Mouse (Mus musculus): ENCODE results near the gene Vmo1.

Vmo1 gene

DNA sequence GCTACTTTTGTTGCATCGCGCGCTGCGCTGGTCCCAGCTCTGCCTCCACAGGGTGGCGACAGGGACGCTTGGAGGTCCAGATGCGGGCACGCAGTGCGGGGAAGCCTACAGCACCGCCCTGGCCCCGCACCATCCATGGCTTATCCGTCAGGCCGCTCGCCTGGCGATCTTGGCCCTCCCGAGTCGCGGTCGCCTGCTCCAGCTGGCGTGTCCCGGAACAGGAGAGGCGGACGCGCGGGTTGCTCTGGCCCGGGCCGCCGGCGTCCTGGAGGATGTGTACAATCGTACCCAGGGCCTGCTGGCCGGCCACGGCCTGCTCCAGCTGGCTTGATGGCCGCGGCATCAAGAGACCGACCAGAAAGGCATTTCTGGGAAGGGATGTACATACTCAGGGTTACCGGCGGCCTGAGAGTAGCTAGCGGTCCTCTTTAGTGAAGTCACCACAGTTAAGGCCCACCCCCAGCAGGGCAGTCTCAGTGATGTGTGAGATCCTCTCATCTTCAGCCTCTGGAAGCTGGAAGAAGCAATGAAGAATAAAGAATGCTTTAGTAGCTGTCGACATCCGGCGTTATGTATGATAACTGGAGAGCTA, 5.9 kb upstream of the Vmo1 start:
- in situ Hi-C loops (cut with MboI, MseI), result loop anchor here (10.0 kb wide), 1 partner anchor 95 kb away; the partner anchor contains the start of genes 4930544D05Rik and Chrne

DNA sequence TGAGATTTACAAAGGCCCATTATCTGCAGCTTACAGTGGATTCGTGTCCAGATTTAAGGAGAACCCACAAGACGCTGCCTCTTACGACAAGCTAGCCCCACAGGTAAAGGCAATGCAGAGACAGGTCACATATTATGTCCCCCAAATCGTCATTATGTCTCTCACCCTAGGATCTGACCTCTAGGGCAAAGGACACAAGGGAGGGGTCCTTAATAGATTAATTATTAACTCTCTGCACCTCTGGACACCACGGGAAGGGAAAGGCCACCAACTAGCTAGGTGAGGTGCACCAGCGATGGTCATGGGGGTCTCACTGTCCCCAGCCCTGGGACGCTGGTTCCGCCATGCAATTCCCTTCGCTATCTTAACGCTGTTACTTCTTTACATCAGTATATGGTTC, 4.5 kb upstream of the Vmo1 start, which contains the start of gene Gltpd2:
TSS of gene Gltpd2 (plus strand) at position 274 of the 400 bp plus-strand sequence.
- in situ Hi-C loops (cut with MboI, MseI), result loop anchor here (5.0 kb wide), 1 partner anchor 238 kb away; no protein-coding TSS in a partner anchor

DNA sequence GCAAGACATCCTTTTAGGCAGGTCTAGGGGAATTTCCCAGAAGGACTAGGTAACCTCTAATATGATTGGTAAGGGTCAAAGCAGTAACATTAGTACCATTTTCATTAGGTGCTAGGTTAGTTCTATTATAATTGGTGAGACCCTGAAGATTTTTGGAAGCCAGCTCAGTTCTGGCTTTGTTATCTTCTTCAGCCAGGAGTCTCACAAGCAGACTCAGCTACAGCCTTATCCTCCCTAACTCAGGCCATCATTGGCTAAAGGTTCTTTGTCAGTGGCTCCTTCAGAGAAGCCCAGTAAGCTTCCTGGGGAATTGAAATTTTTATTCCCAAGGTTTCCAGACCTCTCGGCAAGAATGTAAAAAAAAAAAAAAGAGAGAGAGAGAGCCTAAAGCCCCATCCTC, 4.0 kb upstream of the Vmo1 start:
- in situ Hi-C loops (cut with MboI, MseI), result loop anchor here (5.0 kb wide), 1 partner anchor 239 kb away; no protein-coding TSS in a partner anchor

DNA sequence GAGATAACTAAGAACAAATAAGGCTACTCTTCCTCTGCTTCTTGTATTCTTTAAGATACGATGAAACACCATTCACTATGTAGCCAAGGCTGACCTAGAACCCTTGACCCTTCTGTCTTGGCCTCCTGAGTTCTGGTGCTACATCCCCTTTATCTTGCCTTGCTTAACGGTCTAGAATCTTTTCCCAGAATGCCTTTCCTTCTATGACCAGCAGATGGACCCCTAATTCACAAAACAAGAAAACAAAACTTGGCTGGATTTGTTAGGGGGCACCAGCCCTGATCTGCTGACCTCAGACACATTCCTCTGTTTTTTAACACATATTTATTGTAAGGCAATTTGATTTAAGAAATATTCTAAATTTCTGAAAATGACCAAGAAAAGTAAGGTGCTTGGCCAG, 1.9 kb upstream of the Vmo1 start:
- in situ Hi-C loops (cut with MboI, MseI), result loop anchor here (5.0 kb wide), 1 partner anchor 241 kb away; no protein-coding TSS in a partner anchor

DNA sequence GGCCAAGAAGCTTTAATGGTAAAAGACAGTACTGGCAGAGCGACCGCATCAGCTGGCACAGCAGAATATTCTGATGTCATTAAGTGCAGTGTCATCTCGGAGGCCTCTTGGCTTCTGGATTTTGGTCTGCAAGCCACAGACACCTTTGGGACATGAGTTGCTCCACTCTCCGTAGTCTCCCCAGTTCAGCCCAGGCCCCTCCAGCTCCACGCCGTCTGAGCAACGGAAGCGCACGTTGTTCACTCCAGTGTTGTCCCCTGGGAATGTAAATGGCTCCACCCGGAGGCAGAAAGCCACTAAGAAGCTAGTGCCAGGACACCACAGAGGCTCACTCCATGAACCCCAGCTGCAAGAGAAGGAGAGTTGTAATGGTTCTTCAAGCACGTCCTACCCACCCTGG, 896 bp downstream of the Vmo1 start:
- in situ Hi-C loops (cut with MboI, MseI), result no loop called here

DNA sequence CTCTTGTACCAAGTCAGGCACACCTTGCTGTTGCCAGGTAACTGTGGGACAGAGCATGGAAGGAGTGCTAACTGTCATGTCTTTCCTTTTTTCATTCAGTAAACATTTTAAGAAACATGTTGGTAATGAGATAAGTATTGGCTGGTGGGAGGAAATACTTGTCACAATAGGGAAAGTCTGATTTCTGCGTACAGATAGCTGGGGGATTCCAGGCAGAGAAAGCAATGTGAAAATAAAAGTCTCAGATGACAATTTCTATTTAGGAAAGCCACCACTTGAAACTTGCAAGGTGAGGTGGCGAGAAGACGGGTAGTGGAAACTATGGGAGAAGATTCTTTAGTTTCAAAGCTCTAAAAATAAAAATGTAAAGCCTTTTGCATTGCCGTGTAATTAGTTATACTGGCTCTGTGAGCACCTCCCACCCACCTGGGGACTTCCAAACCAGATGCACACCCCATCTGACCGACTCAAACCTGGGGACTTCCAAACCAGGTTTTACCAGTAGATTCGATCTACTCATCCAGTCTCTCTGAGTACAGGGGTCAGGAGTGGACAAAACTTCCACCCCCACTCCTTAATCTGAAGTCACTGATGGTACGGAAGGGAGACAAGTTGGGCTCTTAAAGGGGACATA, 1.6 kb downstream of the Vmo1 start:
- in situ Hi-C loops (cut with MboI, MseI), result no loop called here

DNA sequence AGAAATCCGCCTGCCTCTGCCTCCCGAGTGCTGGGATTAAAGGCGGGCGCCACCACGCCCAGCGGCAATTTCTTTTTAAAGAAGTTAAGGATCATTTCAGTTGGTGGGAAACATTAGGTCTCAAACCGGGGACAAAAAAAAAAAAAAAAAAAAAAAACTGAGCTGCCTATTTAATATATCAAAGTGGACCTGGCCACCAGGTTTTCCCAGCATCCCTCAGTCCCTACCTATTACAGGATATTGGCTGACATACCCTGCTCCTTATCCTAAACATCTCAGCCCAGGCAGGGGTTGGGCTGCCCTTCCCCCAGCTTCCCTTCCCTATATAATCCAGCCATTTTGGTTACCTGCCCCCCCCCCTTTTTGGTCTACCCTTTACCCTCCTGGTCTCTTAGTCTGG, 2.6 kb downstream of the Vmo1 start:
- in situ Hi-C loops (cut with MboI, MseI), result no loop called here

DNA sequence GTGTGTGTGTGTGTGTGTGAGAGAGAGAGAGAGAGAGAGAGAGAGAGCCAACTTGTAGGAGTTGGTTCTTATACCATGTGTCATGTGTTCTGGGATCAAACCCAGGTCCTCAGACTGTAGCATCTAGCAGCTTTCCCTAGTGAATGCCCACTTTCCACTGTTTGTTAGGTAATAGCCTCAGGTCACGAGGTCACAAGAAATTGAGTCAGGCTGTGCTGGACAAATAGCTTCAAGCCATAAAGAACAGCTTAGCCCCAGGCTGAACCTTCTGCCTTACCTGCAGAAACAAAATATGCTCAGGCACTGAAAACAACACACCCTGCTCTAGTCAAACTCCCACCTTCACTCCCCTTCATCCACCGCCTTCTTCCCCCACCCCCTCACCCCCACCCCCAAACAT, 3.2 kb downstream of the Vmo1 start:
- in situ Hi-C loops (cut with MboI, MseI), result no loop called here

DNA sequence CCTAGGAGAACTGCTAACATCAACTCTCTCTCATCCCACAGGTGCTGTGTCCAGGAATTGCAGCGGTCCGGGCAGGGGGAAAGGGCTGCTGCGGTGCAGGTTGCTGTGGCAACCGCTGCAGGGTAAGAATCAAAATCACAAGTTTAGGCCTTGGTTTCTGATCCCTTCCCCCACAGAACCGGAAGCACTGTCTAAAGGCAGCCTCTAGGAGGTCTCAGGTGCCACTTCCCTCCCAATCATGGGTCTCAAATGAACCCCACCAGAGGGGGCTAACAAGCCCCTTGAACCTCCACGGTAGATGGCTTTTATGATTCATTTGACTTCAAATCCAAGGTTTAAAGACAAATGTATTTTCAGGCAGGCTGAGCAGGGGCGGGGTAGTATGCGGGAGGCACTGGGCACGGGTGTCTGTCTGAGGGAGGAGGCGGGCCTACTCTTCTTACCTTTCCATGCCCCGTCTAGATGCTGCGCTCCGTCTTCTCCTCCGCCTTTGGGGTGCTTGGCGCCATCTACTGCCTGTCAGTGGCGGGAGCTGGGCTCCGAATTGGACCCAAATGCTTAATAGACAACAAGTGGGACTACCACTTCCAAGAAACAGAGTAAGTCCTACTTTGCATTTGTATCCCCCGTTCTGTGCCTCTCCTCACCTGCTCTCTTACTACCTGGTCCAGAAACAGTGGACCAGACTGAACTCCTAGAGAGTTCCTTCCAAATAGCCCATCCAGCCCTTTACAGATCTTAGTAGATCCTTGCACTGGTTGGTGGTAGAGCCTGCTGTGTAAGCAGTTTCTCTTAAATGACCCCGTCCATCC, 4.5 kb downstream of the Vmo1 start:
- in situ Hi-C loops (cut with MboI, MseI), result loop anchor here (5.0 kb wide), 1 partner anchor 78 kb away; the partner anchor contains the start of gene Arrb2

DNA sequence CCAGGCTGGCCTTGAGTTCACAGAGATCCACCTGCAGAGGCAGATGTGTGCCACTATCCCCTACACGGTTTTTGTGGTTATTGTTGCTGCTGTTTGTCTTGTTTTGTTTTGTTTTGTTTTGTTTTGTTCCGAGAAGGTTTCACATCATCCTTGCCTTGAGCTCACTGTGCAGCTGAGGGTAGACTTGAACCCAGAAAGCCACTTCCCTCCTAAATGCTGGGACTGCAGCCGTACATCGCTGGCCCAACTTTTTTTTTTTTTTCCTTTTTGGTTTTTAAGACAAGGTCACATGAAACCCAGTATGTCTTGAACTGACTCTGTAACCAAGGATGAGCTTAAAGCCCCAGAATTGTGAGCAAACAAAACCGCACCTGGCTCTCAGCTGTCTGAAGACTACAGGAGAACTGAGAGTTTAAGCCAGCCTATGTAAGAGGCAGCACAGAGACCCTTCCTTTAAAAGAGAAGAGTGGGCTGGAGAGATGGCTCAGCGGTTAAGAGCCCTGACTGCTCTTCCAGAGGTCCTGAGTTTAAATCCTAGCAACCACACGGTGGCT, 7.4 kb downstream of the Vmo1 start:
- in situ Hi-C loops (cut with MboI, MseI), result loop anchor here (5.0 kb wide), 1 partner anchor 75 kb away; the partner anchor contains the start of gene Arrb2

DNA sequence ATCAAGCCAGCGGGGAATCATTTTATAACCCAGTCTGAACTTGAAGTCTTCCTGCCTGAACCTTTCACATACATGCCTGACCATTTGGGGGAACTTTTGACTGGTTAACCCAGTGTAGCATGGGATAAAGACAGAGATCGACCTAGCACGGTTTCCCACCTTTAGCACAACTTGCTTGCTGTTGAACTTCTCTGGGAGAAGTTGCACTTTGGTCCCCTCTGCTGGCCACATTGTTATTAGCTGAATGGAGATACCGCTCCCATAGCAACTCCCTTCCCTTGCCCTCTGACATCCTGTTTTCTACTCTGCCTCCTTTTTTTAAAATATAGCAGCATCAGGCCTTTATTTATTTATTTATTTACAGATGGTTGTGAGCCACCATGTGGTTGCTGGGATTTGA, 8.0 kb downstream of the Vmo1 start:
- in situ Hi-C loops (cut with MboI, MseI), result loop anchor here (5.0 kb wide), 1 partner anchor 74 kb away; the partner anchor contains the start of gene Arrb2

DNA sequence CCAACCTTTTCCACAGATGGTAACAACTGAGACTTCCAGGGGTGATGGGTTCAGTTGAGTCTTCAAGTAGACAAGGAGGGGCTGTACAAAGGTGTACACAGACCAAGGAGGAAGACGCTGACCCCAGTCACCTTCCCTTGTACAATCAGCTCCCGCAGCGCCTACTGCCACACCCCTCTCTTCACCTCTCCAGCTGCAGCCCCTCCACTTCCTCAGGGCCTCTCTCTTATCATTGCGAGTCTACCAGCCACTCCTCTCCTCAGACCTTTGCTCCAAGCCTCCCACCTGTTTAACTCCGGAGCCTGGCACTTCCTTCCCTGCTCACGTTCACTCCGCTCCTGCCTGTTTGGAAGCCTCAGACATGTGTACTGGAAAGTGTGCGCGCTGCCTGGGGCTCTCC, 9.4 kb downstream of the Vmo1 start, which contains the start of gene Tm4sf5:
TSS of gene Tm4sf5 (plus strand) at position 275 of the 400 bp plus-strand sequence.
- in situ Hi-C loops (cut with MboI, MseI), result loop anchor here (5.0 kb wide), 2 partner anchors 73 to 93 kb away; partner anchors contain the start of genes Arrb2 and Pelp1

DNA sequence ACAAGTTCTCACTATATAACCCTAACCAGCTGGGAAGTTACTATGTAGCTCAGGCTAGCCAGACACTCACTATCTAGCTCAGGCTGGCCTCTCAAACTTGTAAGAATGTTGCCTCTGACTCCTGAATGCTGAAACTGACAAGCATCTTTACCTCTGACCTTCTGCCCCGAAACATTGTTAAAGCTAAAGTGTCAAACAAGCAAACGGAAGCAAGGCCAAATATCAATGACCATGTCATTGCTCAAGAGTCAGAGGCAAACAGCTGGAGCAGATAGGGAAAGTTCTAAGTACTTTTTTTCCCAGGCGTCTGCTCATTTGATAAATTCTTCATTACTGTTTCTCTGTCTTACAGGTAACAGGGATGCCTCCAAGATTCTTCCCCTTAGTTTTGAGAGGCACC, 12.4 kb downstream of the Vmo1 start:
- in situ Hi-C loops (cut with MboI, MseI), result loop anchor here (5.0 kb wide), 1 partner anchor 90 kb away; the partner anchor contains the start of gene Pelp1

DNA sequence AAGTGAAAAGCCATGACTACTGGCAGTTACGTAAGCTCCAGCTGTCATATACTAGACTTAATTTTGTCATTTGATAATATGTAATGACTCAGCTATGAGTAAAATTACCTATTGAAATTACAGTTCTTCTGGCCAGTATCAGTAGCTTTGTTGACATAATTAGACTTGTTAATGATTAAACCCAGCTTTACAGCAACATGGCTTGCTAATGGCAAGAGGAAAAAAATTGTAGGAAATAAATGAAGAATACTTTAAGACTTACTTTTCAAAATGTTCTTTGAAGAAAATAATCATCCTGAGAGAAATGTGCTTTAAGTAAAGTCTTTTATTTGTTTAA, 14.0 kb downstream of the Vmo1 start:
- in situ Hi-C loops (cut with MboI, MseI), result loop anchor here (5.0 kb wide), 1 partner anchor 88 kb away; the partner anchor contains the start of gene Pelp1

DNA sequence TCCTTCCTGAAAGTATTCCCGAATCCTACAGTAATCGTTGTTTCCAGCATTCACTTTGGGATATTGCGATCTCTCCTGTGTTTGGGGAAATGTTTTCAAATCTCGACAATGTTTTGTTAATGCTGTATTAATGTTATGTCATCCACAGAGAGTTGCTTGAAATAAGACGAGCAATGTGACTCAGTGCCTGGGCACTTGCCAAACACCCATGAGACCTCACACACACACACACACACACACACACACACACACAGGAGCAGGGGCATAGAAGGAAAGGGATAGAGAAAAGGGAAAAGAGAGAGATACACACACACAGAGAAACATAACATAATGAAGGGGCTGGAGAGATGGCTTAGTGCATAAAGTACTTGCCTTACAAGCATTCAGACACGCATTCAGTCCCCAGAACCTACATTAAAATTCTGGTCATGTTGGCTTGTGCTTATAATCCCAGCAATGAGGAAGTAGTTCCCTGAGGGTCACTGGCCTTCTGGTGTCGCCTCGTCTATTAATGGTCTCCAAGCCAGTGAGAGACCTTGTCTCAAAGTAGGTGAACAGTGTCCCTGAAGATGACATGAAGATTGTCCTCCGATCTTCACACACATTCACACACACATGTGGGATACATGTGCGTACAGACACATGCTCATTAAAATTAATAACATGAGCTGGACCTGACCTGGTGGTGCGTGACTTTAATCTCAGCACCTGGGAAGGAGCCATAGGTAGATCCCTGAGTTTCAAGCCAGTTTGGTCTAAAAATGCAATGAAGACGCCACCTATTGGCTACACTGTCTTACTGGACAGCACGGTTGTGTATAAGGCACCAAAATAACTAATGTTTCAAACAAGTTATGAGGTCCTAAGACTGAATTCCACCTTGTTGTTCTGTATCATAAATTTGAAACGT, 14.6 kb downstream of the Vmo1 start:
- in situ Hi-C loops (cut with MboI, MseI), result loop anchor here (5.0 kb wide), 1 partner anchor 88 kb away; the partner anchor contains the start of gene Pelp1

DNA sequence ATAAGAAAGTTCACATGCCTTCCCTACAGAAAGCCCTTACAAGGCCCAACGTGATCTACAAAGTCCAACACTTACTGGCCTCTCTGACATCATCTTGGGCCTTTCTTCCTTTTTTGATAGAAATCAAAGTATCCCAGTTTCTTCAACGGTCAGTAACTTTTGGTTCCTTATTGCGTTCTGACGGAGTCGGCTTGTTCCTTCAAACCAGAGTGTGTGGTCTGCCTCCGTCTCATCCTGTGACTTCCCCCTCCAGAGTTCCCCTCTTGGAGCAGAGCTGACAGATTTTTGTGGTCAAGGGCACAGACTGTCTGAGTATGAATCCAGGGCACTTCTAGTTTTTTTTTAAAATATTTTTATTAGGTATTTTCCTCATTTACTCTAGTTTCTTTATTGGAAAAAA, 24.7 kb downstream of the Vmo1 start:
- in situ Hi-C loops (cut with MboI, MseI), result no loop called here

DNA sequence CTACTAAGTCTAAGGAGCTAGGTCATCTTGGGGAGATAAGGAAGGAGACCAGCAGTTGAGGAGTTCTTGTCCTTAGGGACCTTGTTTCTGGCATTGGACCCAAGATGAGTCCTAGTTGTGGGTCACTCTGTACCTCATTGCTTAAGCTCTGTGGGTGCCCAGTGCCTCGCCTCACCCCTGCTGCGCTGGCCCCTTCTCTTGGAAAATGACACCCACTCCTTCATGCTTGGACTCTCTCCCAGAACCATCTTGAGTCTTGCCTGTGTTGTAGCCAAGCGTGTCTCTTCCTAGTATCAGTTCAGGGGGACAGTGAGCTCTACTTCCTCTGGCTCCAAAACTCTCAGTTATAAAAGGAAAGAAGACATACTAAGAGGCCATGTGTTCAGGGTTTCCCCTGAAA, 25.3 kb downstream of the Vmo1 start:
- in situ Hi-C loops (cut with MboI, MseI), result no loop called here

DNA sequence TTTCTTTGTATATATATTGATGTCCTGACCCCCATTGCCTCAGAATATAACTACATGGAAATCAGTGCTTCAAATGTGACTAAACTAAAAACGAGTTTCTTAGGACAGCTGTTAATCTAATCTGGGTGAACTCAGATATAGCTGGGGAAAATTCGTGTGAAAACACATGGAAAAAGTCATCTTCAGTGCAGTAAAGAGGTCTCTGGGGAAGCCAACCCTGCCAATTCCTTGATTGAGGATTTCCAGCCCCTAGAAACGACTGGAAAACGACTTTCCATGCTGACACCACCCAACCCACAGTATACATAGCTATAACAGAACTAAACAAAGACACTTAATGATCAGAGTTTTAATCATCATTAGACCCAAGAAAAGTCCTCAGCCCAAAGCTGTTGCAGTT, 26.6 kb downstream of the Vmo1 start:
- in situ Hi-C loops (cut with MboI, MseI), result no loop called here

DNA sequence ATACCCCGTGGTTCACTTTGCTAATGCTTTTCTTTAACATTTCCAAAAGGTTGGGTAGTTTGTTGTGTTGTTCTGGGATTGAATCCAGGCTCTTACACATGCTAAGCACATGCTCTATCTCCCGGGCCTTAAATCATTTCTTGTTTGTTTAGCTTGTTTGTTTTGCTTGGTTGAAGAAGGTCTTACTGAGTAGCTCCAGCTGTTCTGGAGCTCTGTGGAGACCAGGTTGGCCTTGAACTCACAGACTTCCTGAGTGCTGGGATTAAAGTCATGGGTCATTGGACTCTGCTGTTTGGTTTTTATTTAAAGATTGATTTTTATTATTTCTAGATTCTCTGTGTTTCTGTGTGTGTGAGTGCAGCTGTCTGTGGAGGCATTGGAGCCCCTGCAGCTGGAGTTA, 28.9 kb downstream of the Vmo1 start:
- in situ Hi-C loops (cut with MboI, MseI), result no loop called here

DNA sequence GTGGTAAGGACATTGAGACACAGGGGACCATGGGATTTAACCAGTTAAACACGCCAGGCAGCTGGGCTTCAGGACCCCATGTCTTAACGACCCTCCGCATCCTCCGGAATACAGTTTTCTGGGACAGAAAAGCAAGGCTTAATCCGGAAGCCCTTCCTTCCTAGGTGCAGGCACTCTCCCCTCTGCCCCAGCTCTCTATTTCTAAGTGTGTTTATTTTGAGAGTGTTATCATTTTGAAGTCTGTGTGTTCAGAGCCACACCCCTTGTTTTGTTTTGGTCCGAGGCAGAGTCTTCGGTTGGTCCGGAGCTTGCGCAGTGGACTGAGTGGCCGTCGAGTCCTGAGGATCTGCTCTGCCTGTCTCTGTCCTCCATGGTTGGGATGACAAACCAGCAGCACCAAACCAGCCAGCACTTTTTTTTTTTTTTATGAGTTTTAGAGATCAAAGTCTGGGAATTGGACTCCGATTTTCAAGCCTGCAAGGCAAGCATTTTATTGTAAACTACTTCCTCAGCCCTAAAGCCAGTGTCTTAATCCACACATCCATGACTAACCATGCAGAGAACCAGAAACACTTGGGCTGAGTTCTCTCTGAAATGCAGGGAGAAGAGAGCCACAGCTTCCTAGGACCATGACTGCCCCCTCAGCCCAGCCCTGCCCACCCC, 39.4 kb downstream of the Vmo1 start:
- in situ Hi-C loops (cut with MboI, MseI), result no loop called here
